ENCODE assay signal across 9 mouse cellular contexts in genomic region chr2:29309966-29310365, GRCm38 (mm10). TPM values are rescaled to one million over a fixed set of nuclear protein-coding genes. Genes with fewer than 3 reads are reported as not detected.
DNase-seq lines count a peak whose midpoint lies in the region; ATAC-seq lines count a peak whose summit lies in the region.
"Had no signal": no experiment of that assay in that cellular context is flagged by ENCODE, and none has a peak within 500 bp of the region (broad histone marks: within the 10 kb centered on the region; RNA-seq: fewer than 3 reads in every experiment).

No protein-coding gene starts in this region.

- WGBS in heart, embryonic 10.5 days: 38% methylated on average over 7 of the region's 7 CpGs
- 45% methylated on average over 7 of the region's 7 CpGs for WGBS in embryonic facial prominence, embryonic 11.5 days

- H3K27me3 ChIP-seq in heart, embryonic 10.5 days (ENCODE audit: insufficient read depth, poor library complexity, severe bottlenecking): no peaks in the 10 kb centered on the region
- no peaks in the 10 kb centered on the region for H3K27me3 ChIP-seq in embryonic facial prominence, embryonic 11.5 days (ENCODE audit: control insufficient read depth, insufficient read depth, low read length)

- H3K36me3 ChIP-seq in heart, embryonic 10.5 days: no peaks in the 10 kb centered on the region
- H3K36me3 ChIP-seq in embryonic facial prominence, embryonic 11.5 days (replicated peaks; ENCODE audit: control insufficient read depth, insufficient read depth, low read depth, low read length): no peaks in the 10 kb centered on the region
- H3K36me3 ChIP-seq: G1E had no signal

- H3K27ac ChIP-seq in heart, embryonic 10.5 days: no peak overlapping the region
- no peak overlapping the region for H3K27ac ChIP-seq in embryonic facial prominence, embryonic 11.5 days (replicated peaks; ENCODE audit: low read depth, low read length)

- no peak overlapping the region for H3K9ac ChIP-seq in embryonic facial prominence, embryonic 11.5 days (replicated peaks; ENCODE audit: low read length)

- H3K9me3 ChIP-seq in heart, embryonic 10.5 days: no peaks in the 10 kb centered on the region
- H3K9me3 ChIP-seq in embryonic facial prominence, embryonic 11.5 days (replicated peaks; ENCODE audit: control insufficient read depth, low read length): no peaks in the 10 kb centered on the region
- H3K9me3 ChIP-seq: G1E had no signal

- ATAC-seq in embryonic facial prominence, embryonic 11.5 days (replicated peaks; ENCODE audit: insufficient number of reproducible peaks, low FRiP score, low TSS enrichment, low read depth): no peak
- no peak for ATAC-seq in erythroblast, adult 5-6 weeks (replicated peaks; ENCODE audit: low FRiP score, poor library complexity, severe bottlenecking)

- H3K4me3 ChIP-seq in heart, embryonic 10.5 days: no peak overlapping the region
- H3K4me3 ChIP-seq in embryonic facial prominence, embryonic 11.5 days (ENCODE audit: low read depth, low read length): no peak overlapping the region

- H3K4me1 ChIP-seq in heart, embryonic 10.5 days: no peaks in the 10 kb centered on the region
- H3K4me1 ChIP-seq in embryonic facial prominence, embryonic 11.5 days (ENCODE audit: control insufficient read depth, insufficient read depth, low read length): no peaks in the 10 kb centered on the region

- peak; percentile 70 for DNase-seq in heart, postnatal 4 days
- no peak for DNase-seq in heart, embryonic 10.5 days (ENCODE audit: low spot score)
- DNase-seq in thymus, postnatal 14 days: peak; percentile 6
- no peak for DNase-seq in thymus, adult 18-20 months
- DNase-seq in embryonic facial prominence, embryonic 11.5 days (ENCODE audit: low spot score): peak; percentile 81
- peak; percentile 14 for DNase-seq in testis, postnatal 14 days (ENCODE audit: low spot score)
- DNase-seq in left cerebral cortex, adult 18-20 months (ENCODE audit: low spot score in 2 of 2): no peak

- H3K4me2 ChIP-seq in embryonic facial prominence, embryonic 11.5 days (ENCODE audit: low read depth, low read length): no peak overlapping the region

RNA-seq across cellular contexts. Expression of gene Med27, which starts 36.7 kb away (rescaled TPM):
- 10 to 100 TPM; 23.6 to 25.3 TPM for total RNA-seq in heart, postnatal 4 days (2021)
- 40.0 and 53.8 TPM in 2 replicates for polyA plus RNA-seq in heart, embryonic 10.5 days (2016; fragmentation: Nextera tagmentation; extraction: Ambion mirVana)
- 54.5 and 58.3 TPM in 2 replicates for polyA plus RNA-seq in embryonic facial prominence, embryonic 11.5 days (2014; fragmentation: Nextera tagmentation; extraction: Ambion mirVana)
- 4.0 and 9.6 TPM in 2 replicates for total RNA-seq in erythroblast, adult 5-6 weeks (2015; ENCODE audit: low replicate concordance)
- 5.0 and 9.3 TPM in 2 replicates for total RNA-seq in erythroblast, adult 5-6 weeks (2017; ENCODE audit: low replicate concordance)
- total RNA-seq in left cerebral cortex, adult 18-20 months (2021): 10 to 100 TPM; 35.8 to 39.6 TPM

RNA-seq across cellular contexts. Expression of gene Ntng2, which starts 57.2 kb away (rescaled TPM):
- 1 to 10 TPM; 1.7 to 1.8 TPM for total RNA-seq in heart, postnatal 4 days (2021)
- 0.20 and 0.87 TPM in 2 replicates for polyA plus RNA-seq in heart, embryonic 10.5 days (2016; fragmentation: Nextera tagmentation; extraction: Ambion mirVana)
- polyA plus RNA-seq in embryonic facial prominence, embryonic 11.5 days (2014; fragmentation: Nextera tagmentation; extraction: Ambion mirVana): 0.74 and 0.83 TPM in 2 replicates
- 2.3 and 8.8 TPM in 2 replicates for total RNA-seq in erythroblast, adult 5-6 weeks (2015; ENCODE audit: low replicate concordance)
- 0.94 and 2.0 TPM in 2 replicates for total RNA-seq in erythroblast, adult 5-6 weeks (2017; ENCODE audit: low replicate concordance)
- total RNA-seq in left cerebral cortex, adult 18-20 months (2021): 10 to 100 TPM; 77.9 to 80.7 TPM
- polyA plus RNA-seq: G1E had no signal

Comparison
In these comparisons a context has a peak if more than half of its experiments do, and no peak if none do; other contexts are left out.
1. DNase-seq: peak in heart, postnatal 4 days (single experiment), thymus, postnatal 14 days (single experiment), embryonic facial prominence, embryonic 11.5 days (single experiment) and testis, postnatal 14 days (single experiment); none in heart, embryonic 10.5 days (single experiment), thymus, adult 18-20 months (0 of 2) and left cerebral cortex, adult 18-20 months (0 of 2).
2. RNA of gene Ntng2, which starts 57.2 kb away (total RNA-seq): 77.9 to 80.7 TPM in left cerebral cortex, adult 18-20 months; 0.94 to 8.8 TPM in erythroblast, adult 5-6 weeks and 1.7 to 1.8 TPM in heart, postnatal 4 days; every median in the first group is over 4 times any median in the second.